Mouse (Mus musculus): ENCODE measurements around the gene Rep15. TPM values are rescaled to one million over a fixed set of nuclear protein-coding genes. Genes with fewer than 3 reads are reported as not detected.

The Rep15 gene
- polyA plus RNA-seq, 1 experiment from 2014 or later, result 1.1 TPM

GRCm38 (mm10) chr6:147011977-147012376 lies 20.4 kb upstream of the Rep15 start:
- Histone ChIP-seq H3K4me3 (replicated peaks) (no peak overlapping the region), H3K27ac (no peak overlapping the region), H3K36me3 (replicated peaks) (0 out of 2 replicates have a peak, but pooled peaks cover 3% of the 10 kb centered on the region), H3K9ac (no peak overlapping the region), H3K4me1 (no peaks in the 10 kb centered on the region), H3K4me2 (no peak overlapping the region), H3K27me3 (no peaks in the 10 kb centered on the region), H3K9me3 (no peaks in the 10 kb centered on the region)
- WGBS, result 76% methylated on average over 6 of the region's 6 CpGs
- ATAC-seq (ENCODE audit: low FRiP score), result no peak

DNA sequence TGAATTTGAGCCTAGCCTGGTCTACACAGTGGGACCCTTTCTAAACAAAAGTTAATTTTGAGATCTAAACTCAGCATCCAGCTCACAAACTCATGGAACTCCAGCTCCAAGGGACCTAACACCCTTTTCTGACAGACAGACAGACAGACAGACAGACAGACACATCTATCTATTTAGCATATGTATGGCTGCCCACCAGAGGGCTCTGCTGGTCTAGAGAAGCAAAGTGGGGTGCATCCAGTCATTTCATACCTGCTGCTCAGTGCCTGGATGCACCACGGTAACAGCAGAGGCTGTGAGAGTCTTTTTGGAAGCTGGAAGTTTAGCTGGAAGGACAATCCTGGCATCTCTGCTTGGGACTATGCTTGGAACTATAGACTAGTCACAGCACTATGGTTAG lies 18.8 kb upstream of the Rep15 start:
- no peaks in the 10 kb centered on the region for H3K27me3 ChIP-seq
- H3K4me3 ChIP-seq (replicated peaks), result no peak overlapping the region
- no peak overlapping the region for H3K27ac ChIP-seq
- no peaks in the 10 kb centered on the region for H3K36me3 ChIP-seq (replicated peaks)
- H3K4me1 ChIP-seq, result no peaks in the 10 kb centered on the region
- no peaks in the 10 kb centered on the region for H3K9me3 ChIP-seq
- 94% methylated on average over 1 of the region's 1 CpGs for WGBS
- H3K4me2 ChIP-seq, result no peak overlapping the region
- ATAC-seq (ENCODE audit: low FRiP score), result no peak
- no peak overlapping the region for H3K9ac ChIP-seq

DNA sequence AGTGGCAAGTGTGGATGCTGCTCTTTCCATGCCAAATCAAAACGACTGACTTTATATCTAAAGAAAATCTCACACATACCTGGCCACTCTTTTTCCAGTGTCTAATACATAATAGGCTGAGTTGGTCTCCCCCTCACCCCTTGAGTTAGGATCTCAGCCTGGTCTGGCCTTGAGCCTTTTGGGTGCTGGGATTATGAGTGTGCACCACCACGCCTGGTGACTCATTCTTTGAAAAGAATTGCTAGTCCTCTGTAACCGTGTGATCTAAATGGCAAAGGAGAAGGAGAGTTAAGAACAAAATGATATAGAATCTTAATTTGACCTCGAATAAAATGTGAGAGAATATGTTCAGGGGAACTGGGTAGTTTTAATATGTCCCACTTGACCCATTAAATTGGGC lies 14.5 kb upstream of the Rep15 start:
- no peak for ATAC-seq (ENCODE audit: low FRiP score)
- 88% methylated on average over 4 of the region's 4 CpGs for WGBS
- no peaks in the 10 kb centered on the region for H3K9me3 ChIP-seq
- H3K36me3 ChIP-seq (replicated peaks), result 0 out of 2 replicates have a peak, but pooled peaks cover 6% of the 10 kb centered on the region
- H3K27me3 ChIP-seq, result no peaks in the 10 kb centered on the region
- no peak overlapping the region for H3K4me2 ChIP-seq
- H3K9ac ChIP-seq, result no peak overlapping the region
- no peaks in the 10 kb centered on the region for H3K4me1 ChIP-seq
- no peak overlapping the region for H3K4me3 ChIP-seq (replicated peaks)
- no peak overlapping the region for H3K27ac ChIP-seq

DNA sequence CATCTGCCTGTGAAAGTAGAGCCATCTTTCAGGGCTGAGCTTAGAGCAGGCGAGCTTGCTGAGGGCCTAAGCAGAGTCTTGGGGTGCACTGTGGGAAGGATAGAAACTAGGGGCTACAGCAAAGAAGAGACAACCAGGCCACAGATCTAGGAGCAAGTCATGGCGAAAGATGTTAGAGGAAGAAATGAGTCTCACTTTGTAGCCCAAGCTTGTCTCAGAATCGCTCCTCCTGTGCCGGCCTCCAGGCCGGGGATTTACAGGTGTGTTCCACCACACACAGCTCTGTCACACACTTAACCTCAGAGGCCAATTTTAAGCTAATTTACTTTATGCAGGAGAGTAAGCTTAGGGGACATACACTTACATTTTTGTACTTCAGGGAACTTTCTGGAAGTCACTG lies 14.0 kb upstream of the Rep15 start:
- H3K9ac ChIP-seq, result no peak overlapping the region
- H3K4me3 ChIP-seq (replicated peaks), result no peak overlapping the region
- no peaks in the 10 kb centered on the region for H3K9me3 ChIP-seq
- ATAC-seq (ENCODE audit: low FRiP score), result no peak
- H3K27ac ChIP-seq, result no peak overlapping the region
- no peak overlapping the region for H3K4me2 ChIP-seq
- 96% methylated on average over 5 of the region's 5 CpGs for WGBS
- H3K27me3 ChIP-seq, result no peaks in the 10 kb centered on the region
- 0 out of 2 replicates have a peak, but pooled peaks cover 6% of the 10 kb centered on the region for H3K36me3 ChIP-seq (replicated peaks)
- H3K4me1 ChIP-seq, result no peaks in the 10 kb centered on the region

GRCm38 (mm10) chr6:147021181-147021580 lies 11.2 kb upstream of the Rep15 start:
- no peak overlapping the region for H3K4me2 ChIP-seq
- H3K4me3 ChIP-seq (replicated peaks), result no peak overlapping the region
- H3K9me3 ChIP-seq, result no peaks in the 10 kb centered on the region
- no peaks in the 10 kb centered on the region for H3K27me3 ChIP-seq
- H3K36me3 ChIP-seq (replicated peaks), result 0 out of 2 replicates have a peak, but pooled peaks cover 6% of the 10 kb centered on the region
- H3K4me1 ChIP-seq, result no peaks in the 10 kb centered on the region
- no peak overlapping the region for H3K9ac ChIP-seq
- H3K27ac ChIP-seq, result no peak overlapping the region
- 92% methylated on average over 5 of the region's 5 CpGs for WGBS
- no peak for ATAC-seq (ENCODE audit: low FRiP score)

DNA sequence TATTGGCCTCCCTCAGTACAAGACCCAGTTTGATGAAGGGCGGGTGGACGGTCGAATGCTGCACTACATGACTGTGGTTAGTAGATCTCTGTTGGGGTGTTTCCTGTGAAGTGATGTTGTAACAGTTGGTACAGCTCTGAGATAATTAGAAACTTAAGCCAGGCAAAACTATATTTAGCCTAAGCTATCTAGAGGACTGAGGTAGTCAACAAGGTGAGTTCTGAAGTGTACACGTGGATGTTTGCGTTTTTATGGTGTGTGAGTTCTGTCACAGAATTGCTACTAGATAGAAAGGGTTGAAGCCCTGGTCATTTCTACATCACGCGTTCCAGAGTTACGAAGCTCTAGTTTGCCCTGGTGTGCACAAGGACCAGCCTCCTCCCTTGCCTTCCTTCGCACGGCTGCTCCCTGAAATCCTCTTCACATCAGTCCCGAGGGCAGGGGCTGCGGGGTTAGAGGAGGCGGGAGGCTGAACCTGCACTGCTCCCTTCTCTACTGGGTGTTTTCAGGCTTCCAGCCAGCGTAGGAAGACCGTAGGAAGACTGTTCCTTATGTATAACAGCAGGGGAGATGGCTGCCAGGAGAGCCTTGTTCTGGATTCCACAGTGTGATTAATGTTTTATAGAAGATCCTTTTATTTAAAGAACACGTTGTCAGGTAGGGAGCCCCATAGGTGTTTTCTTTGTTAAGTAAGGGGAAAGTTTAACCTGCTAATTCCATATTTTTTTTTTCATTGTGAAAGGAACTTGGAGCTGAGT lies 9.8 kb upstream of the Rep15 start:
- Histone ChIP-seq H3K27me3 (no peaks in the 10 kb centered on the region), H3K36me3 (replicated peaks) (0 out of 2 replicates have a peak, but pooled peaks cover 6% of the 10 kb centered on the region), H3K4me1 (no peaks in the 10 kb centered on the region), H3K4me2 (no peak overlapping the region), H3K27ac (no peak overlapping the region), H3K9me3 (no peaks in the 10 kb centered on the region), H3K9ac (no peak overlapping the region), H3K4me3 (replicated peaks) (no peak overlapping the region)
- 86% methylated on average over 16 of the region's 16 CpGs for WGBS
- no peak for ATAC-seq (ENCODE audit: low FRiP score)

DNA sequence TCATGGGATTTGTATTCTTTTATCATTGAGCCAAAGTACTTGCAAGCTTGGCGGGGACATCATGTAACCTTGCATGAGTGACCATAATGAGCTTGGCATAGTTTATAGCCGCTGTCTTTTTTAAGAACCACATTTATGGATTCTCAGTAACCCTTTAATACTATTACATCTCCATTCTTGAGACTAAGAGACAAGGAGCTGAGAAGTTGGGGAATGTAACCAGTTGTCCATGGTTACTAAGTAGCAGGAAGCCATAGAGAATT lies 9.3 kb upstream of the Rep15 start:
- H3K9me3 ChIP-seq, result no peaks in the 10 kb centered on the region
- ATAC-seq (ENCODE audit: low FRiP score), result no peak
- H3K4me2 ChIP-seq, result no peak overlapping the region
- H3K27me3 ChIP-seq, result no peaks in the 10 kb centered on the region
- no peak overlapping the region for H3K27ac ChIP-seq
- H3K36me3 ChIP-seq (replicated peaks), result 0 out of 2 replicates have a peak, but pooled peaks cover 6% of the 10 kb centered on the region
- no peaks in the 10 kb centered on the region for H3K4me1 ChIP-seq
- no peak overlapping the region for H3K4me3 ChIP-seq (replicated peaks)
- no peak overlapping the region for H3K9ac ChIP-seq
- WGBS, result 91% methylated on average over 2 of the region's 2 CpGs

GRCm38 (mm10) chr6:147023568-147023967 lies 8.8 kb upstream of the Rep15 start:
- Histone ChIP-seq H3K27me3 (no peaks in the 10 kb centered on the region), H3K36me3 (replicated peaks) (0 out of 2 replicates have a peak, but pooled peaks cover 6% of the 10 kb centered on the region), H3K9ac (no peak overlapping the region), H3K4me1 (no peaks in the 10 kb centered on the region), H3K9me3 (no peaks in the 10 kb centered on the region), H3K27ac (no peak overlapping the region), H3K4me2 (no peak overlapping the region), H3K4me3 (replicated peaks) (no peak overlapping the region)
- no peak for ATAC-seq (ENCODE audit: low FRiP score)

GRCm38 (mm10) chr6:147024761-147025160 lies 7.6 kb upstream of the Rep15 start:
- Histone ChIP-seq H3K9ac (no peak overlapping the region), H3K4me3 (replicated peaks) (no peak overlapping the region), H3K9me3 (no peaks in the 10 kb centered on the region), H3K27ac (no peak overlapping the region), H3K27me3 (no peaks in the 10 kb centered on the region), H3K4me1 (no peaks in the 10 kb centered on the region), H3K36me3 (replicated peaks) (peaks cover 6% of the 10 kb centered on the region; the same call in 1 of the 2 replicates), H3K4me2 (no peak overlapping the region)
- 96% methylated on average over 3 of the region's 3 CpGs for WGBS
- no peak for ATAC-seq (ENCODE audit: low FRiP score)

DNA sequence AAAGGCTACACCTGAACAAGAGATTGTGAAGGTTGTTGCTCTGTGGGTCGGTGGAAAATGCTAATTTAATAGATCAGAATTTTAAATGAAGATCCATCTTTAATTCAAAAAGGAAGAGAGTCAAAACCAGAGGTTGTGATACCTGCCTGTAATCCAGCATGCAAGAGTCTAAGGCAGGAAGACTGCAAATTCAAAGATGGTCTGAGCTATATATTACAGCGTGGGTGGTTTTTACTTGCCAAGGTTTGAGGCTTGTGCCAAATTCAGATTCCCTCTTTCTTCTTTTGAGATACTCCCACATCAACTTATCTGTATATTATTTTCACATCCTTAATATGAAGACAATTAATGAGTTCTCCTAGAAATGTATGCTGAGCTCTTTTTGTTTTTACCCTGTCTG lies 4.0 kb upstream of the Rep15 start:
- no peaks in the 10 kb centered on the region for H3K27me3 ChIP-seq
- H3K4me1 ChIP-seq, result no peaks in the 10 kb centered on the region
- H3K9ac ChIP-seq, result no peak overlapping the region
- no peak overlapping the region for H3K27ac ChIP-seq
- WGBS, result 86% methylated on average over 2 of the region's 2 CpGs
- H3K36me3 ChIP-seq (replicated peaks), result no peaks in the 10 kb centered on the region; the same call in 1 of the 2 replicates
- ATAC-seq (ENCODE audit: low FRiP score), result no peak
- H3K4me3 ChIP-seq (replicated peaks), result no peak overlapping the region
- no peak overlapping the region for H3K4me2 ChIP-seq
- no peaks in the 10 kb centered on the region for H3K9me3 ChIP-seq

DNA sequence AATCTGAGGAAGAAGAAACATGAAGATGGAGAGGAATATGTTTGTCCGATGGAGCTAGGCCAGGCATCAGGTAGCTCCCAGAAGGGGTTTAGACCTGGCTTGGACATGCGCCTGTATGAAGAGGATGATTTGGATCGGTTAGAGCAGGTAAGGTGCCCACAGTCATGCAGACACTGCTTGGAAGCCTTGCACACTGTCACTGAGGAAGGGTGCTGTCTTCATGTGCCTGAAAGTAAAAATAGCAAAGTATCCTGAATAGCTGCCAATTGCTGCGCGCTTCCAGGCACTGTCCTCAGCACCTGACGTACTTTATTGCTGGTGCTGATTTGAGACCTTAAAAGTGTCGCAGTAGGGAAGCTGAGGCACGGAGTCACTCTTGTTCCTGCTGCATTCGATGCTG lies 2.8 kb upstream of the Rep15 start:
- Histone ChIP-seq H3K36me3 (replicated peaks) (no peaks in the 10 kb centered on the region; the same call in 1 of the 2 replicates), H3K9me3 (no peaks in the 10 kb centered on the region), H3K4me1 (no peaks in the 10 kb centered on the region), H3K27me3 (no peaks in the 10 kb centered on the region), H3K27ac (no peak overlapping the region), H3K4me2 (no peak overlapping the region), H3K4me3 (replicated peaks) (no peak overlapping the region), H3K9ac (no peak overlapping the region)
- ATAC-seq (ENCODE audit: low FRiP score), result no peak
- WGBS, result 95% methylated on average over 9 of the region's 9 CpGs

DNA sequence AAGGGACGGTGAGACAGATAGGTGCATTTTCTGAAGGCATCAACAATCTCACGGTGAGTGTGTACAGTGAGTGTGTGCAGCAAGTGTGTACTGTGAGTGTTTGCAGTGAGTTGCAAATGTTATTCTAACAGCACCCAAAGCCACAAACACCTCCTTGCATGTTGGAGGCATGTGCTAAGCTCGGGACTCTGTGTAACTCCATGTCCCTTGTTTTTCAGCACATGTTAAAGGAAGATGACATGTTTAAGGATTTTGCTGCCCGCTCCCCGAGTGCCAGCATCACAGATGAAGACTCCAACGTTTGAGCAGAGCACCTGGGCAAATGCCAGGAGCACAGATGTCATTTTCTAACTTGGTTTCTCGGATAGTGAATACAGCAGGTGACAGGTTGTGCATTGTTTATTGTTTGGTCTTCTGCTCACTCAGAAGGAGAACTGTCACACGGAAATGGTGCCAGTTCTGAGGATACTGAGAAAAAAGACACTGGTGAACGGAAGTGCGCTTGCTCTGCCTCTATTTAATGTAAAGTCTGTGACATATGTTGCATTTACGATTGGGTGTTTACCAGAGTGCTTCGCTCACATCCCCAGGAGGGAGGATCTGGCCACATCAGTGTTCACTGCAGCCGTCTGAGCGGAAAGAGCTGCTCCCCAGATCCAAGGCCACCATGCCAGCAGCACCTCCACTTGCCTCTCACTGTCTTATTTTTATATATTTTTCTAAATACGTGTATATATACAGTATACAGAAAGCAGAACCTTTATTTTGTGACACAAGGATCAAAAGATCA lies 2.1 kb upstream of the Rep15 start:
- no peaks in the 10 kb centered on the region for H3K27me3 ChIP-seq
- H3K4me1 ChIP-seq, result no peaks in the 10 kb centered on the region
- no peak overlapping the region for H3K27ac ChIP-seq
- WGBS, result 87% methylated on average over 15 of the region's 15 CpGs
- H3K9ac ChIP-seq, result no peak overlapping the region
- H3K9me3 ChIP-seq, result no peaks in the 10 kb centered on the region
- no peaks in the 10 kb centered on the region; the same call in 1 of the 2 replicates for H3K36me3 ChIP-seq (replicated peaks)
- H3K4me2 ChIP-seq, result no peak overlapping the region
- ATAC-seq (ENCODE audit: low FRiP score), result no peak
- H3K4me3 ChIP-seq (replicated peaks), result no peak overlapping the region

Data from forebrain, embryonic 12.5 days (tissue).